Mouse (Mus musculus) kidney, adult 8-10 months (tissue): ENCODE data around the gene Adm.
A peak's percentile ranks its signal among the peaks of the same experiment; 100 is the strongest.
"Not testable (repeated sequence)": the region's sequence is repeated elsewhere in the genome, so short reads cannot be mapped to it uniquely, and the experiment has no call there.

Experiments used
- DNase-seq, 2 experiments: peaks; one replicate each; pipeline ENCODE4 v3.0.0; 2022

The Adm gene

DNA sequence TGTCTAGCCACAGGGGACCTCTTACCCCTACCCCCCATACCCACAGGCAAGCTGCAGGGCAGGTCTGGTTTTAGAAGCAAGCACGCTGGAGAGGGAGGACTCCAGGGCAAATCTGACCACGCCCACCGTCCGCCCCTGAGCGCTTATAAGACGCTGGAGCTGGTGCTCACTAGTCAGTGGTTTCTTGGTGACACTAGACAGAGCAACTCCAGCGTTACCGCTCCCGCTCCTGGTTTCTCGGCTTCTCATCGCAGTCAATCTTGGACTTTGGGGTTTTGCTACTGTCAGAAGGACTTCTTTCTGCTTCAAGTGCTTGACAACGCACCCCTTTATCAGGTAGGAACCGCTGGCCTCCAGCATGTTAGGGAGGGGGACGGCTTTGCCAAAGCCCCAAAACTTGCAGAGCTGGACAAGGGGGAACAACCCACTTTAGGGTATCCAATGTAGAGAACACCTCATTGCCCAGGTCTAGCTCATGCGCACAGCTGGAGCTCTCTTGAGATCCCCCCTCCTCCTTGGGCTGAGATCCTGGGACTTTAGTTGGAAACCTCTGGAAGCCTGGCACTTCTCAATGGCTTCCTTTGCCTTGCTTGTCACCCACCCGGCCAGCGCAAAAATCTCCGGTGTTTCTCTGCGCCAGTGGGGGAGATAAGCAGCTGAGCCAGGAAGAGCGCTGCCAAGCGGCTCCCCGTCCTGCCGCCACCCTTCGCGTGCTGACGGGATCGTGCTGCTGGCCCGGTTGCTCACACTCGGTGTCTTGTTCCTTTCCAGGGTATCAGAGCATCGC, at the start of gene Adm:
Gene Adm, plus strand, starts transcription at position 176 of the 787 bp plus-strand sequence.
- peak; percentile 82 to 93 for DNase-seq

- DNase-seq: no peak
These were observed 43.8 kb upstream of the Adm start for GRCm38 (mm10) chr7:110583705-110584104.

DNA sequence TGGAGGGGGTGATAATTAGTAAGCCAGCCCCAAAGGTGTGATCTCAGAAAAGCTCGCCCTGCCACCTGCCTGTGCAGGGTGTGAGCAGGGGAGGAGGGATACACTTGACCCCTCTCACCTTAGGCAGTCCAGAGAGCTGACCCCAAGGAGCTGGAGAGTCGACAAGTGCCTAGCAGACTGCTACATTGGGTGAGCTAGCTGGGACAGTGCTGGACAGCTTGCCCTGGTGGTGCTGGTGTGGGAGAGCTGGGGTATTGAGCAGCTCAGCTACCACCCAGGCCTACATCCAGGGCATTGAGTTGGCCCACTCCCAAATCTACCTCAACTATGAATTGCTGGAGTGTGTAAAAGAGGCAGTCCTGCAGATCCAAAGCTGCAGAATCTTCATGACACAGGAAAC, 43.3 kb upstream of the Adm start:
- no peak for DNase-seq

DNA sequence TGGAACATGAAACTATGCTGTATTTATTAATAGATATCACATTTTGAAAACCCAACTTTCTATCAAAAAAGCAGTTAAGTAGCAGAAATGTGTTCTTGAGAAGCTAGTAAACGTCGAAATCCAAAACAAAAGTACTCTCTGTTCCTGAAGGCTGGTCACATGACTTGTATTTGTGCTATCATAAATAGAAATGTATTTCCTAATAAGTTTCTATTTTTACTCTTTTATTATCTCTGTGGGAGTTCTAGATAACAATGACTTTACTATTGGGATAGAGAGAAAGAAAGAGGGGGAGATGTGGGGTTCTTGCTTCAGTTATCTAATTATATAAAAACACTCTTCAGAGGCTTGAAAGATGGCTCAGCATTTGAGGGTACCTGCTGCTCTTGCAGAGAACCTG, 42.2 kb upstream of the Adm start:
- DNase-seq: no peak

DNA sequence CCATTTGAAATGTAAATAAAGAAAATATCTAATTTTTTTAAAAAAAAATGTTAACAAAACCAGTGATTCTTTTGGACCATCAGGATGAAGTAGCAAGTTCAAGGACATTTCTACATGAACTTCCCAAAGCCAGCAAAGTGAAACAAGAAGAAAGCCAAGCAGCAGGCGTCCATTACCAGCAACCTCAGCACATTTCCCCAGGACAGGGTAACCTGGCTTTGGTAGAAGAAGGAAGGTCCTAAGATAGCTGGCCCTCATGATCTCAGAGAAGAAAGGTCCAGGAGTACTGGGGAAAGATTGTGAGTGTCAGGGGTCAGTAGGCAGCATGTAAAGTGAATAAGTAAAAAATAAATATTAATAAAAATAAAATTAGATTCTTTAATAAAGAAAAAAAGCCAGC, 39.7 kb upstream of the Adm start:
- DNase-seq: no peak

- DNase-seq: not testable (repeated sequence)
These were observed 33.5 kb upstream of the Adm start for GRCm38 (mm10) chr7:110593991-110594390.

- no peak for DNase-seq
These were observed 30.3 kb upstream of the Adm start for GRCm38 (mm10) chr7:110597141-110597540.

- DNase-seq: no peak
These were observed 22.0 kb upstream of the Adm start for GRCm38 (mm10) chr7:110605476-110605875.

GRCm38 (mm10) chr7:110606906-110607305, 20.6 kb upstream of the Adm start:
- no peak for DNase-seq

DNA sequence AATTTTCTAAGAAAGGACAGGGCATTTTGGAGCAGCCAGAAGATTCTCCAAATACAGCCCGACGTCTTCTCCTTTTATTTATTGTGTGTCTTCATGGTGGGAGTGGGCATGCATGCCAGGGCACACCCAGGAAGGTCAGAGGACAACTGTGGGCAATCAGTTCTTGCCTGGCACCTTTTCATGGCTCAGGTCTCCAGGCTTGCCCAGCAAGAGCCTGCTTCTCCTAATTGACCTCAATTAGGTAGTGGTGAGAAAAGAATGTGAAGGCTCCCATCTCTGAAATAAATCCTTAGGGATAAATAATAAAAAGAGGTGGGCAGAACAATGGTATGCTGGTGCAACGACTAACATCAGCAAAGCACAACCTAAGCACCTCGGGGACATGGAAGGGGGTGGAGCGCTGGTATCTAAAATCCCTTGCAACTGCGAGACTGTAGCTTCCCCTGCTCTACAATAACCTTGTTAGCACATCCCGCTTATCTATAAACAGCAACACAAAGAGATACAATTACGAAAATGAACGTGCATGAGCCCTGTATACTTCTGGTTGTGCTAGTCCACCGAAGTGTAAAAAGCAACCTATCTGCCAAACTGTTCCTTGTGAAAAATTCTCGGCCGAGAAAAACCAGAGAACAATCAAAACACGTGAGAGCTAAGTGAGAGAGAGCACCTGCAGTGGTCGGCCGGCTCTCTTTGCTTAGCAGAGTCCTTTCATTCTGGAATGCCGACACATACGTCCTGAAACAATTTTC, 13.9 kb upstream of the Adm start:
- no peak for DNase-seq

DNA sequence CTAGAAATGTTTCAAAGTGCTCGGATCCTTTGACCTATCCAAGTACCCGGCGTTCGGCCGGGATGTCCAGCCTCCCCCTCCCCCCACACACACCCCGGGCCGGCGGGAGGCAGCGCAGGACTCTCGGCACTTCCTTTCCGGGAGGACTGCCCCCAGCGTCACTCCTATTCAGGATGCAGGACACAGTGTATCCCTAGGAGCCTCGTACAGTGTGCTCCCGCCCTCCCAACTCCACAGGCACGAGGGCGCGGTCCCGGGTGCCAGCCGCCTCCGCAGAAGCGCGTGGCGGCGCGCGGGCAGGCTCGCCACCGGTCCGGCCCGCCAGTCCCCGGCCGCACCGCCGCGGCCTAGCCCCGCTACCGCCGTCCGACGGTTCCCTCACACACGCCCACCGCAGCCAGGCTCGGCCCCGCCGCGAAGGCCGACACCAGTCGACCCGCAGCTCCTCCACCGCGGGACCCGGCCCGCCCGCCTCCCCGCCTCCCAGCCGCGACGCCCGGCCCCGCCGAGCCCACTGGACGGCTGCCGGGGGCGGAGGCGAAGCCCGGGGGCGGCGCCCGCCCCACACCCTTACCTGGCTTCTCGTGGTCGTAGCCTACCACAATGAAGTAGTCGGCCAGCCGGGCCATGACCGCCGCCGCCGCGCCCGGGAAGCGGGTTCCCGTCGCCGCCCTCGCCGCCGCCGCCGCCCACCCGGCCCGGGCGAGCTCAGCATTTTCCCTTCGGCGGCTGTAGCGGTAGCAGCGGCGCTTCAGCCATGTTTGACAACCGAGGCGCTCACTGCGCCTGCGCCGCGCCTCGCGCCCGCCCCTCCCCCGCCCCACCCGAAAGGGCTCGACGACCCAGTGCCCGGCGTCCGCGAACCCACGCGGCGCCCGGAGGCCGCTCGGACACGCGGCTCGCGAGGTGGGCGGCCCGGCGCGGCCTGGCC, 13.1 kb upstream of the Adm start, which contains the start of gene Sbf2:
Gene Sbf2, minus strand, starts transcription at position 790 of the 931 bp plus-strand sequence.
- peak; percentile 85 to 88 for DNase-seq

GRCm38 (mm10) chr7:110615151-110615631, 12.3 kb upstream of the Adm start:
- peak; percentile 76 to 78 for DNase-seq

DNA sequence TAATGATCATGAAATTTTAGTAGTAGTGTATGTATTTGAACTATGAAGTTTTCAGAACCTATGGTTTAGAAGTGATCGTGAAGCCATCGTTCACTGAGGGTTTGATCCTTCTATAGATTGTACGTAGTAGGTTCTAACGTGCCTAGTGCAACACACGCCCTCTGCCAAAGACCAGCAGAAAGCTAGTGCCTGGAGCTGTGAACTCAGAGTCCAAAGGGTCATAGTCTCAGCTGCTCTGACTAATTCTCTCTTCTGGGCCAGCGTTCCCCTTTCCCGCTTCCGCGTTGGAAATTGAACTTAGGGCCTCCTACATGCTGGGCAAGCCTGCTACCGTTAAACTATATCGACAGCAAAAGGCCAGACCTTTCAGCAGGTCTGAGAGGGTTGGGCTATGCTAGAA, 11.7 kb upstream of the Adm start:
- peak; percentile 79 to 83 for DNase-seq

DNA sequence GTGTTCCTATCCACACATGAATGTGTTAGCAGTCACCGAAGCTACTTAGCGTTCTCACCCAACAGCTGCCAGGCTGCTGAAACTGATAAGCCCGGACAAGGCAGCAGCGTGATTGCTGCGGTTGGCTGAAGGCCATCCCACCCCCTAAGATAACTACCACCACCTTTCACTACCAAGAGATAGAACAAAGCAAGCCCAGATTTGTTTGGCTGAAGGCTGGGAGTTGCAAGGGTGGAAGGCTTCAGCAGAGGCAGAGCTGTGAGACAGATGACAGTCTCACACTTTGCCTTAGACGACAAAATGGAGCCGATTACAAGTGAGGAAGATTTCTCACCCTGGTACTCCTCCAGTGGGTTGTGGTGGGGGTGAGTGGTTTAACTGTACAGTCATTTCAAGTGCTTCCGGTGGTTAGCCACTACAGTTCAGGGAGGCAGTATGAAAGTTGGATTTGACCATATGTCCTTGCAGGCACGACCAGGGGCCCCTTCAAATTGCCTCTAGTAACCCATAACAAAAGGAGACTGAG, 8.3 kb upstream of the Adm start:
- no peak for DNase-seq

GRCm38 (mm10) chr7:110624067-110624466, 3.4 kb upstream of the Adm start:
- no peak for DNase-seq

- DNase-seq: no peak
These were observed 2.5 kb upstream of the Adm start for GRCm38 (mm10) chr7:110624961-110625360.

DNA sequence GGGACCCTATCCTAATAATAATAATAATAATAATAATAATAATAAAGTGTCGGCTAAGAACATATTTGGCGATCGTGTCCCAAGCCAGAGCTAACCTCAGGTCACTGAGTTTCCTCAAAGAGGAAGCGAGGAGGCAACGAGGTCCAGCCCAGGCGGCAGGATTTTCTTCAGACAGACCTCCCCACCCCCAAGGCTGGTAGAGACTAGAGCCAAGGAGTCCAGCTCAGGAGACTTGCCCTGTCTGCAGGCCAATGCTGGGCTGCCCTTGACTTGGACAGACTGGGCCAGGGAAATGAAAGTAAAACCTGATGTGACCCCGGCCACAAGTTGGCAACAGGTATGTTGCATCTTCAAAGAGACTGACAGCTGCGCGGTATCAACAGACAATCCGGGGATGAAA, 2.0 kb upstream of the Adm start:
- no peak for DNase-seq

GRCm38 (mm10) chr7:110626186-110627098, 1.0 kb upstream of the Adm start:
- peak in 1 of 2 experiments; percentile 66 for DNase-seq

DNA sequence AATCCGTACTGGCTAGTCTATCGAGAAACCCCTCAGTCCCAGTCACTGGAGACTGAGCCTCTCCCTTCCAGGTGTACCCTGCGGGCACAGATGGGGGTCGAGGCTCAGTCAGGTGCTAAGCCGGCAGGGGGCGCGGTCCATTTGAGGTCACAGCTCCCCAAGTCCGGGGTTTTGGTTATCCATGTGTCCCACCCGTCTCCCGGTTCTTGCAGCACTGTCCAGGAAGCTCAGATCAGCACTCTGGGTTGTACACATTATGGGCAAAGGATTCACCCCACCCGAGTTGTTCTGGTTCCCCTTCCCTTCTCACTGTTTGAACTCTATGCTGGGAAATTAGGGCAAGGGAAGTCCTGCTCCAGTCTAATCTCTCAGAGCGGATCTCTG, 370 bp upstream of the Adm start:
- no peak for DNase-seq

DNA sequence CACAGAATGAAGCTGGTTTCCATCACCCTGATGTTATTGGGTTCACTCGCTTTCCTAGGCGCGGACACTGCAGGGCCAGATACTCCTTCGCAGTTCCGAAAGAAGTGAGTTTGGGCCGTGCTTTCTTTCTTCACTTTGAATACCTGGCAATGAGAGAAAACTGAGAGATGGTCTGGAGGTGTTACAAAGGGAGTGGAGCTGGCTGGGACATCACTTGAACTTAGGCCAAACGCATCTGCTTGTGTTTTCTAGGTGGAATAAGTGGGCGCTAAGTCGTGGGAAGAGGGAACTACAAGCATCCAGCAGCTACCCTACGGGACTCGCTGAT, 776 bp downstream of the Adm start:
- DNase-seq: no peak

GRCm38 (mm10) chr7:110628611-110629354, 1.3 kb downstream of the Adm start:
- DNase-seq: peak in 1 of 2 experiments; percentile 50
